Mouse (Mus musculus): Measurements from ENCODE around the gene B4galnt3.

GRCm38 (mm10) chr6:120190365-120190764 is 104.0 kb downstream of the B4galnt3 start:
- TF ChIP-seq CTCF (IDR thresholded peaks at IDR 0.05; ENCODE audit: insufficient read depth, low read depth, low read length) (no peak), POLR2A (IDR thresholded peaks at IDR 0.05; ENCODE audit: insufficient read depth, low read depth, low read length) (no peak)

All from olfactory bulb, adult 2 months (tissue).